Mouse (Mus musculus) lung, postnatal 0 days (tissue): ENCODE data around the gene Fbxo28.

Experiments used
- CTCF ChIP-seq: IDR thresholded peaks from 2 replicates; pipeline ENCODE4 v1.5.1; 2016; ENCODE audit warnings: antibody characterized with exemption, mild to moderate bottlenecking
- EP300 ChIP-seq: IDR thresholded peaks from 2 replicates; pipeline ENCODE4 v1.6.1; 2016; ENCODE audit warnings: antibody characterized with exemption, mild to moderate bottlenecking, control low read depth

DNA sequence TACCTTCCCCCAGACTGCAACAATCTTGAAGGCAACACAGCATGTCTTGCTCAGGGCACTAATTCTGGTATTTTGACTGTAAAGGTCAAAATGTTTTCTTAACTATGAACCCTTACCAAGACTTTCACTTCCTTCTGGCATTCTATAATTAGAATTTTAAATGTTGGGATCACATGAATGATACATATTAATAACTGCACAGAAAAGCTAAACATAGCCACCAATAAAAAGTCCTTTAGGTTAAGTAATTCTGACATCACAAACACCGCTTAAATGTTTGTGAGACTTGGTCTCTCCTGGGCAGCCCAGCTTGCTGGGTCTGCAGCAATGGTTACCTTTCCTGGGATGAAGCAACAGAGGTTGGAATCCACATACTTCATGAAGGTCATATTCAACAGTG lies 15.5 kb downstream of the Fbxo28 start:
- no peak for TF ChIP-seq EP300
- no peak for TF ChIP-seq CTCF
